Mouse (Mus musculus) neutrophil, adult 5-6 weeks (primary cell): Measurements from ENCODE around the gene Apol8. TPM values are rescaled to one million over a fixed set of nuclear protein-coding genes. Genes with fewer than 3 reads are reported as not detected.
A peak's percentile ranks its signal among the peaks of the same experiment; 100 is the strongest.
"Not testable (repeated sequence)": the region's sequence is repeated elsewhere in the genome, so short reads cannot be mapped to it uniquely, and the experiment has no call there.

Experiments used
- ATAC-seq: fragments of 151-379, 151-347 bp; 2 replicates; pipeline ENCODE4 v1.8.0; 2017; ENCODE audit warnings: mild to moderate bottlenecking, moderate TSS enrichment; ENCODE audit not compliant: insufficient number of reproducible peaks, poor library complexity, low FRiP score, severe bottlenecking; ENCODE audit errors: extremely low read depth
- total RNA-seq: library from RNA; stranded (forward); fragments of 200-1000 nt; gene quantifications from 2 replicates; pipeline ENCODE4 v1.2.3, GENCODE M21; 2017

Apol8 gene
- total RNA-seq, 1 experiment from 2014 or later, result 0.81 TPM

DNA sequence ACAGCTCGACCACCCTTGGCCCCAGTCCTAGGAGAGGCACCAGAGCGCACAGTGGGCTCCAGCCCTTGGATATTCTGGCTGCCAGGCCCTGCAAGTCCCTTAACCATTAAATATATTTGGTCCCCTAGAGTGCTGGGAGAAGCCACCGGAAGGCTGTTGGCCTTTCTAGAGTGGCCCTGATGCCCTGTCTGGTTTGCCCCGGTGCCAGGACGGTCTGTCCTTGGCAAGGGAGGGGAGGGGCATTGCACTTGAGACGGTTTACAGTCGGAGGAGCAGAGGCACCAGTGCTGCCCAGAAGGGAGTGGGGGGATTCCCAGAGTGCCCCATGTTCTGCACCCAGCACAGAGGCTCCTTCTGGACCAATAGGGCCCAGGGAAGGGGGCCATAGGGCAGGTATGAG is 4.3 kb upstream of the Apol8 start:
- no peak for ATAC-seq

DNA sequence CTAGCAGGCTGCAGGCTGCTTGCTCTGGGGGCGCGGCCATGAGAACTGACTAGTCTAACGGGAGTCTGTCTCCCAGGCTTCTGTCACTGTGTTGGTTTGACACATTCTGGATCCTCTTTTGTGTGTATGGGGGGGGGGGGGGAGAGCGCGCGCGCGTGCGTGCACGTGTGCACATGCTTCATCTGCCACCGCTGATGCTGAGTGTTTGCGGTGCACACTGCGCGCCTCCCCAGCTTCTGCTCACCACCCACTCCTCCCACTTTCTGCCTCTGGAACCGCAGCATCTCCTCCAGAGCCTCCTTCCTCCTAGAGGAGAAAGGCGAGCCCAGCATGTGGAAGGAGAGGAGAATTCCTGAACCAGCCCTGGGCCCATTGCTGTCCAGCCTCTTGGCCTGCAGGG is 3.2 kb upstream of the Apol8 start:
- no peak for ATAC-seq

DNA sequence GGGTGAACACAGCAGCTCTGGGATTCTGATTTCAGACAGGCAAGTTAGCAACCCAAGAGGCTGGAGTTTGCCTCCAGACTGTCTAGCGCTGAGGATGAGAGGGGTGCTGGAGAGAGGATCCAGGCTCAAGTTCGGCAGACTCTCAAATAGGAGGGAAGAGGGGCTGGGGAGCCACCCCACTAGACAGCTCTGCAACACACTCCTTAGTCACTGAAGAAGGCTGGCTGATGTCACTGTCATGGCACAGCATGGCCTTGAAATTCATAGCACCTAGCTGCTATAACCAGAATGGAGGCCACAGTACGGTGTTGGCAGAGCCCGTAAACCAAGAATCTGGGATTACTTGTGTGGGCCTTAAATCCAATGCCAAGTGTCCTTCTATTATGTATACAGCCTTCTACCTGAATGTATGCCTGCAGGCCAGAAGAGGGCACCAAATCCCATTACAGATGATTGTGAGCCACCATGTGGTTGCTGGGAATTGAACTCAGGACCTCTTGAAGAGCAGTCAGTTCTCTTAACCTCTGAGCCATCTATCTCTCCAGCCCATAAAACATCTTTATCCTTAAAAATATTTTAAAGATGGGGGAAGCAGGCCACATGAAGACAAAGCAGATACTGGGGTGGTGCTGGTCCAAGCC is 903 bp upstream of the Apol8 start:
- ATAC-seq, result no peak

DNA sequence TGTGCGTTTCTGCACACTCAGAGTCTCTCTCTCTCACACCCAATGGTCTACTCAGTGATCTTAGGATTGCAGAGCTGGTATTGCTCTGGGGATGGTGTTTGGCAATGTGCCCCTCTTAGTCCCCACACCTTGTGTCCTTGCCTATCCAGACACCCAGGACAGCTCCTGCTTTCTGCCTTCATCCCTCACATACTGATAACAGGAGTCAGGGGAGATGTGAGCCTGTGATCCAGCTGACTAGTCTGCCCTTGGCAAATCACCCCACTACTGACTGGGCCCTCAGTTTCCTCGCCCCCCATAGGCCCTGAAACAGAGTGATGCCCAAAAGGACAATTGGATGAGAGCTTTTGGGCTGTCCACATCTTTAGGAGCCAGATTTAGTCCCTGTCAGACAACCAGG is 722 bp downstream of the Apol8 start:
- ATAC-seq, result no peak

DNA sequence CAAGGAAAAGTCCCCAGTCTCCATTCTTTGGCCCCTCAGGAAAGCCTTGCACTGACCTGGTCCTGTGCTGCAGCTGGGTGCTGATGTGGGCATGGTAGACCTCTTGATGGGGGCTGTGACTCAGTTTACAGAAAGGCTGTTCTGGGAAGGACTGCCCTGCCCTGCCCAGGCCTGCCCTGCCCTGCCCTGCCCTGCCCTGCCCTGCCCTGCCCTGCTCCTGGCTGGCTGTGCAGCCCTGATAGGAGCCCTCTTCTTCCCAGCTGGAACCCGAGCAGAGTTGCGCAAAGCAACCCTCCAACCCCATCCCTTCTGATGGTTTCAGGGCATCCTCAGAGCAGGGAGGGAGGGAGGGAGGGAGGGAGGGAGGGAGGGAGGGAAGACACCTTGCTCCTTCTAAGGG is 1.7 kb downstream of the Apol8 start:
- ATAC-seq, result no peak

DNA sequence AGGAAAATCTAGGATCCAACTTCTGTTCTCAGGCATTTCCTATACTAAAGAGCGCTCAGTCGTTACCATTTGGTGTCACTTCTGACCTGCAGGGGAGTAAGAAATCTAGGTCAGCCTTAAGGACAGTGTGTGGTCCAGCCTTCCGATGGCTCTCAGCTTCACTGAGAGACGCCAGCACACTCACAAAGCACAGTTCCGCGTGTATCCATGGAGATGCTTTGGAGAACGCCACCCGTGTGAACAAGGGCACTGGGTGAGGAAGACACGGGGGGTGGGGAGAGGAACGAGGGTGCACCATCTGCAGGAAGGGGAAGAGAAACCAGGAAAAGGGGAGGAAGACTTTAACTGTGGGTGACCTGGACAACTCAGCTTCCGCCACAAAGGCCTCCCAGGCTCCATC is 4.4 kb downstream of the Apol8 start:
- ATAC-seq, result no peak

DNA sequence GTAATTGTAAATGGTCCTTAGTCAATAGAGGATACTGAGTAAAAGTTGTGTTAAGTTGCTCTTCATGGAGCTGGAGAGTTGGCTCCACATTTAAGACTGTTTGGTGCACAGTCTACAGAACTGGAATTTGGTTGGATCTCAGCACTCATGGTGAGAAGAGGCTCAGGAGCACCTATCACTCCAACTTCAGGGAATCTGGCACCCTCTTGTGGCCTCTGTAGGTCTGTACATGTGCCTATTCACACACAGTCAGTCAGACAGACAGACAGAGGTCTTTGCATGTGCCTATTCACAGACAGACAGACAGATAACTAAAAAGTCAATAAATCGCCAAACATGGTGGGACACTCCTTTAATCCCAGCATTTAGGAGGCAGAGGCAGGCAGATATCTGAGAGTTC is 6.3 kb downstream of the Apol8 start:
- peak; percentile 46; the same call in 1 of the 2 replicates for ATAC-seq

DNA sequence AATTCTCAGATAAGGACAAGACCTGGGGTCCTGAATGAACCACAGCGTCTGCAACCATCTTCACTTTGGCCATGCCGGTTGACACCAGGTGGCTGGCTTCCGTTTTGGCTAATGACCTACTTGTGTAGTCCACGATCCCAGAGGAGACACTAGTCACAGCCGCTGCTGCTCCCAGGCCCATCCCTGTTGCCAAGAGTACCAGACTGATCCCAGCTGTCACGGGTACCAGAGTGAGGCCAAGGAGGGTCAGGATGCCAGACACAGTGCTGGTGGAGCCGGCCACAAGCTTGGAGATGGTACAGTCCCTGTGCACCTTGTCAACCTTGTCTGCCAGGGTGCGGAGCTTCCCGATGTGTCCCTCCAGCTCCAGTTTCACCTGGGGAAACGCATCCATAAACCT is 7.1 kb downstream of the Apol8 start:
- ATAC-seq, result no peak

DNA sequence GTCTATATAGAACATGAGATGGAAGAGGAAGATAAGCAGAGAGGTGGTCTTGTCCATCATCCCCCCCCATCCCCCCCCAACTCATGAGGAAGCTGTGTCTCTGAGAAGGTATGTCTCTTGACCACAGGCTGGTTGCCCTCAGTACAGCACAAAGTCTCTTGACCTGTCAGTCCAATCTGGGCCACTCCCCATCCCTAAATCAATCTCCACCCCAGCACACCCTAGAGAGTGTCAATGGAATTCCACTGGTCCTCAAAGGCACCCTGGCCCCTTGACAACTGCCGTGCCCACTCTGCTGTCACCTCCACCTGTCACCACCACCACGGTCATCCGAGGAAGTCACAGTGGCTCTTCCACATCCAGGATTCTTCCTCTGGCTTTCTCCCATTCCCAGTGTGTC is 8.4 kb downstream of the Apol8 start:
- no peak for ATAC-seq

DNA sequence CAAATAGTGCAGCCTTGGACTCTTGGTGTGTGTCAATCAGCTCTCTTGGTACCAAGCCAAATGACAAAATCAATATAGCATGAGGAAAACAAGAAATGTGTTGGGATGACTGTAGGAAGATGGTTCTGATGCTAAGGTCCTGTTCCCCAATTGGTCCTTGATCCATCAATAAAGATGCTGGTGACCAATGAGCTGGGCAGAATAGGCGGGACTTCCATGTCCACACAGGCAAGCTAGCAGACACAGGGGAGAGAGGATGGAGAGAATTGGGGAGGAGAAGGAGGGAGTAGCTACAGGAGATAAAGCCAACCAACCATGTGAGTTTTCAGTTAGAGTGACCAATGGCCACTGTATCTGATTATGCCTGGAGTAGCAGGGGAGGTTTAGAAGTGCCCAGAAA is 10.5 kb downstream of the Apol8 start:
- ATAC-seq, result no peak

DNA sequence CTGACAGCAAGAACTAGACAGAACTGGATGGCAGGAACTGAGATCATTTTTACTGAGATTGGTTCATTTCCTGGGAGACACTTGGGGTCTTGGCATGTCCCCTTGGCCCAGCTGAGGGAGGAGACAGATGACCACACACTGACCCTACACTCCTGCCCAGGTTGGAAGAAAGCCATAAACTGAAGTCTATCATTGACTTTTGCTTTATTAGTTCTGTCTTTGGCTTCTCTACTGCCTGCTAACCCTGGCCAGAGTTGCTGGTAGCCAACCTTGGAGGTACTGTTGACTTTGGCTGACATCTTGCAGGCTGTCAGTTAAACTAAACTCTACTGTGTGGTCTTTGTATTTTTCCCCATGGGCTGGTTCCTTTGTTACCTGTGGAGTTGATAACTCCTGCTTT is 11.7 kb downstream of the Apol8 start:
- ATAC-seq, result no peak

DNA sequence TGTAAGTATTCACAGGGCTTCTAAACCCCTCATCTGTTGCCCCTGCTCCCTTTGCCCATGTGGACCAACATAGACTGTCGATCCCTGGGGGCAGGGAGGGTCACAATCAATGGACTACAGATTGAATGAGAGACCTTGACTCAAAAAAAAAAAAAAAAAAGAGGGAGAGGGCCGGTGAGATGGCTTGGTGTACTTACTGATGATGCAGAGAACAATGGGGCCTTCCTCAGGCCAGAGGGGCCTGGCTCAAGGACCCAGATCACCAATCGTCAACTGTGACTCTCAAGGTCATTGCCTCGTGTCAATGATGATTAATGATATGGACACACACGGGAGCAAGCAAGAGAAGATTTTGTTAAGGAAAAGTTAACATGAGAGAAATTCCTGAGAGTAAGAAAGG is 12.2 kb downstream of the Apol8 start:
- ATAC-seq, result no peak

DNA sequence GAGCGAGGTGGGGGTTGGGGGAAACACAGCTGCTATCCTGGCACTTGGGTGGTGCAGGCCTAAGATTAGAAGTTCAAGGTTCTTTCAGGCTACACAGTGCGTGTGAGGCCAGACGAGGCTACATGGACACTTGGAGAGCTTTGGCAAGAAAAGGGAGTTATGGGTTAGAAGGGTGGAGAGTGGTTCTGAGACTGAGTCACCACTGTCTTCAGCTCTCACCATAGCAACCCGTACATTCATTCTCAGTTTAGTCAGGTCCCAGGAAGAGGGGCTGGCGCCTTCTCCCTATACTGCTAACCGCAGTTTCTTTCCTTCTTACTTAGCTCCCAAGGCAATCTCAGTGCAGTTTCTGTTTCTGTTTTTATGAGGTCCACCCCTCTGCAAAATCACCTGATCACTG is 15.2 kb downstream of the Apol8 start:
- ATAC-seq, result not testable (repeated sequence)

DNA sequence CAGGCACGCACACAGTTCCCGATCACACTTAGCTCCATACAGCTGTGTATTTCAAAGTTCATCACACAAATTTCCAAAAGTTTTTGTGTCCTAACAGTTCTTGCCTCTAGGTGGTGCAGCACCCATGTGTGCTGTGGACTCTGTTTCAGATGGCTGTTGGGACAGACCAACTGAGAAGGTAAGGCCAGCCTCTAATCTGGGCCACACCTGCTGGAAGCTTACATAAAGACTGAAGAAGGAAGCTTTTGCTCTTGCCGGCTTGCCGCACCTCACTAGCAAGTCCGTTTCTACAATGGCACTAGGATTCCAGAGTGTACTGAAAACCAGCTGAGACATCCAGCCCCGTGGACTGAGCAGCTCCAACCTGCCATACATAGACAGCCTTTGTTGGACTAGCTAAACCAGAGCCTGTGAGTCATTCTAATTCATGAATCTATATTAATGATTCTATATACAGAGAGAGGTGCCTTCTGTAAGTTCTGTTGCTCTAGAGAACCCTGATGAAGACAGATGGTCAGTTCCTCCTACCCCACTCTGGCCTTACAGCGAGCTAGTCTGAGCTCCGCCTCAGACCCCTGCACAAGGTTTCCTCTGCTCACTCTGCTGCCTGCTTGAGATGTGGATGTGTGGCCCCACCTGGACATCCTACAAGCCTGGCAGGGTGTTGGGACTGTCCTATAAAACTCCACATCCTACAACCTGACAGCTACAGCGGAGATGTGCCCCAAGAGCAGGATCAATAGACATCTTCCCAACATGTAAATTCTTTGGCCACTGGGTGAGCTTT is 16.1 kb downstream of the Apol8 start:
- no peak for ATAC-seq

DNA sequence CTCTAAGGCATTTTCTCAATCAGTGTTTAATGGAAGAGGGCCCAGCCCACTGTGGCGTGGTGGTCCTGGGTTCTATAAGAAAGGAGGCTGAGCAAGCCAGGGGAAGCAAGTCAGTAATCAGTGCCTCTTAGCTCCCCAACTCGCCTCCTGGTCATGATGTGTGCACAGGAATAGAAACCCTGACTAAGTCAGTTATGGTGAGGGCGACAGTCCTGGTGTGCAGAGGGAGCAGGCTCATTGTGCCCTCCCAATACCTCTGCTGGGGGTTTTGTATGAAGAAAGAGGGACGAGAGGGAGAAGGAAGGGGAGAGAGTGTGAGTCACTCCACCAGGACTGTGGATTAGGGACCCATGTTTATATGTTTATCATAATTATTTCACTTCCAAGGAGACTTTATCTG is 22.9 kb downstream of the Apol8 start:
- not testable (repeated sequence) for ATAC-seq

DNA sequence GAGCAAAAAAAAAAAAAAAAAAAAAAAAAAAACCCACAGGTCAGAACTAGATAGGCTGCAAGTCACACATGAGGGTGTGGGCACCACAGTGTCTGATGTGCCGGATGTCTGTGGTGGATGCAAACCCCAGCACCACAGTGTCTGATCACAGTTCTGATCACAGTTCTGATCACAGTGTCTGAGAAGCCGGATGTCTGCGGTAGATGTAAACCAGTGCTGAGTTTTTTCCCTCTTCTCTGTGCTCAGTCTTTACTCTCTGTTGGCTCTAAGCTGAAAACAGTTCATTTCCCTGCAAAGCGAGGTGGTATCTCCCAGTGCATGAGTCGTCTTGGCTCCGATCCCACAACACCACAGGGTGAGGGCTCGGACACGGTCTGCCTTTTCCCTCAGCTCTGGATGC is 23.4 kb downstream of the Apol8 start:
- peak; percentile 64; the same call in 1 of the 2 replicates for ATAC-seq

DNA sequence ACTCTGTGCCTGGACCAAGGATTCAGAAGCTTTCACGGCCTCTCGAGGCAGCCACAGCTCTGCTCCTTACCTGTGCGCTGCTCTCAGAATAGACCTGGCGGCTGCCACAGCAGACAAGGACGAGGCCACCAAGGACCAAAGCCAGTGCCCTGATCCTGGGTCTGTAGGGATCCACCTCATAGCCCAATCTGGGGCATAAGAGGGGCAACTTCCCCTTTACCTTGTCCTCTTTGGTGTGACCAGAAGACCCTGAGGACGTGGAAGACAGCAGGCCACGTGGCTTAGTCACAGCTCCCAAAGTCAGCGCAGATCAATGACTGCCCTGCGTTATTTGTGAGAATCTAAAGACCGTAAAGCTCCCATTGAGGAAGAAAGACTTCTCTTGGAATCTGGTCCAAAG is 24.0 kb downstream of the Apol8 start:
- ATAC-seq, result not testable (repeated sequence)

DNA sequence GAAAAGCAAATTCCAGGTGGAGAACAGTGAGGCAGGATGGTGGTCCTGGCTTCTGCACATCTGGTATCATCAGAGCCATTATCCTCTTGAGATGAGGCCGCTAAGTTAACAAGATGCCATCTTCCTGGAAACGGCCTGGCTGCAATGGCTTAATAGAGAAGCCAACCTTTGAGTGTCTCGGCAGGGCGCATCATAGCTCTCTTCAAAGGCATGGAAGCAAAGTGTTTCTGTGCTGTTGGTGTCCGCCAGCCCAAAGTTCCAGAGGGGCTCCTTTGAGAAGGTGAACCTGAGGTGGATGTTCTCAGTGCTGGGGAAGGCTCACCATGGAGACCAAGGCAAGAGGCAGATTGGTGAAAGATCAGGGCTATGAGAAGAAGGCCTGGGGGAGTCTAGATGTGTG is 25.2 kb downstream of the Apol8 start:
- ATAC-seq, result no peak

DNA sequence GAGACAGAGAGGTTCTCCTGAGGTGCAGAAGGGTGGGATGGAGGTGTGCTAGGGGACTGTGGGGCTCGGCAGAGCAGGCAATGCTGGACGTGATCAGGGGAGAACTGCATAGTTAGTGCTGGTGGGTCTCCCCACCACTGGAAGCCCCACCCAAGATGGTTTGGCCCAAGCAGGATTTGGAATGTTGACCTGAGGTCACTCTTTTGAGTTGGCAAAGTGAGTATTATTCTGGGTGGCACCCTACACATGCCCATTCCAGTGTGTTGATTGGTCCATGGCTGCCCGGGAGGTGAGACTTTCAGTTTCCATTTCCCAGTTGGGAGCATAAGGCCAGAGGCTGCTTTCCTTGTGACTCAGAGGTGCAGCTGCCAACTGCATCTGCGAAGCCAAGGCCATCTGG is 28.1 kb downstream of the Apol8 start, which contains the start of gene Apol9b:
TSS of gene Apol9b (plus strand) at position 301 of the 400 bp plus-strand sequence.
- ATAC-seq, result not testable (repeated sequence)

DNA sequence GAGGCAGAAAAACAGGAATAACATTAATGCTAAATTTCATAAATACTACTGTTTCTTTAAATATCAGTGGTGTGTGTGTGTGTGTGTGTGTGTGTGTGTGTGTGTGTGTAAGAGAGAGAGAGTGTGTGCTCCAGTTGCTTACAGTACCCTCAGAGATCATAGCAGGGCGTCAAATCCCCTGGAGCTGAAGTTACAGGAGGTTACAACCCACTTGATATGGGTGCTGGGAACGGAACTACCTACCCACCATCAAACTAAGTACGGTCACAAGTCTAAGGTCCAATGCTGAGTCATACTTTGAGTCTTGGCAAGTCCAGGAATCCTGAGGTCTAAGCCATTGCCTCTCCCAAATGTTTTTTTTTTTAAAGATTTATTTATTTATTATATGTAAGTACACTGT is 29.1 kb downstream of the Apol8 start:
- not testable (repeated sequence) for ATAC-seq
